Mouse (Mus musculus) brain, embryonic 14.5 days (tissue): ENCODE results near the gene Filip1l. TPM values are rescaled to one million over a fixed set of nuclear protein-coding genes. Genes with fewer than 3 reads are reported as not detected.

Experiments used
- DNase-seq: peaks from one replicate; pipeline ENCODE4 v3.0.0-alpha.2; 2011; ENCODE audit warnings: low read depth
- CTCF ChIP-seq: fragments of 200-500 bp; IDR thresholded peaks from 2 replicates; pipeline ENCODE4 v1.5.1; 2012; ENCODE audit warnings: inconsistent platforms, mild to moderate bottlenecking, moderate library complexity, borderline replicate concordance; ENCODE audit not compliant: insufficient read depth, insufficient read length; ENCODE audit errors: extremely low read depth
- POLR2A ChIP-seq: fragments of 200-500 bp; IDR thresholded peaks from 2 replicates; pipeline ENCODE4 v1.6.1; 2012; ENCODE audit warnings: mild to moderate bottlenecking, inconsistent platforms, borderline replicate concordance; ENCODE audit not compliant: poor library complexity, insufficient read depth, insufficient read length, severe bottlenecking; ENCODE audit errors: extremely low read depth
- polyA plus RNA-seq: library from polyadenylated mRNA; depleted of rRNA; stranded (reverse); fragments of >200 nt; gene quantifications from 2 replicates; pipeline ENCODE4 v1.2.3, GENCODE M21; 2012

Filip1l gene
- polyA plus RNA-seq, 1 experiment = 2.5 TPM

DNA sequence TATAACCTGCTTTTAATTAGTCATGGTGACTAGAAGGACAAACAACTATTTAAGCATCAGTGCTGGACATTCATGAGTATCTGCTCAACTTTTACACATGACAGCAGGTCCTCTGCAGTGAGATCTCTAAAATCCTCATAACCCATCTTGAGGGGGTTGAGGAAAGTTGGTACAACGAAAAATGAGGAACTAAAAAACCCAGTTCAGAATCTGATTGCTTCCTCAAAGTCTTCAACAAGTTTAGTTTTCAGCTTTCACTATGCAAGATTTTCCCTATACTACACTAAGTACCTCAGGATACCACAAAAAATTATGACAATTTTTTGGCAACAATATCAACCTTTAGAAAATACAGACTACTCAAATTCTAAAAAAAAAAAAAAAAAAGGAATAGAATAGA is 181.5 kb downstream of the Filip1l start:
- TF ChIP-seq CTCF (no peak), POLR2A (no peak)
- no peak for DNase-seq

DNA sequence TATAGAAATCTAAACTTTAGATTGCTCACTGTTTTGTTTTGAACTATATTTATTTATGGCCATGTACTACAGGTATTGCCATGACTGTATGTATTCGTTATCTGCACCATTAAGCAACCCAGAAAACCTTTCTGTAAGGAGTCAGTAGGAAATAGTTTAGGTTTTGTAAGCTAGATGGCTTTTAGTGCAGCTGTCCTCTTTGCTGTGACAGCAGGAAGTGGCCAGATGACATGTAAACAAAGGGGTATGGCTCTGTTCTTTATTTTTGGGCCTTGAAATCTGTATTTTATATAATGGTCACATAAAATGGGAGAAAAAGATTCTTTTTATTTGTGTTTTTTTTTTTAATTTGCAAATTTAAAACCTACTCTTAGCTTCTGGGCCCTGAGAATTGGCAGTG is 181.9 kb downstream of the Filip1l start:
- TF ChIP-seq POLR2A (no peak), CTCF (no peak)
- DNase-seq = no peak

DNA sequence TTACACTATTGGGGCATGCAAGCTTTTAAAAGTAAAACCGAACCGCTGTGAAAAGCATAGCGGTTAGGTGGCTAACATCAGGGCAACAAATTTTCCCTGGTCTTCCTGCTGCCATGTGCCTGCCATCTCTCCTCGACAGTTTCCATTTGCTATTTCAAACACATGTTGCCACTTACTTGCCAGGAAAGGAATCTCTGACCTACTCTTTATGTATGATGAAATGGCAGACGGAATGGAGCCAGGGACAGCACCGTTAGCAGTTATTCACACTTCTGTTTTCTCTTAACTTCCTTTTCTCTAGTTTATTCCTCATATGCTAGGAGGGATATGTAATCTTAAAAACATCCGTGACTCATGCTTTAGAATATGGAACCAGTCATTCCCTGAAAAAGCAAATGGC is 183.6 kb downstream of the Filip1l start:
- TF ChIP-seq POLR2A (no peak), CTCF (no peak)
- no peak for DNase-seq

DNA sequence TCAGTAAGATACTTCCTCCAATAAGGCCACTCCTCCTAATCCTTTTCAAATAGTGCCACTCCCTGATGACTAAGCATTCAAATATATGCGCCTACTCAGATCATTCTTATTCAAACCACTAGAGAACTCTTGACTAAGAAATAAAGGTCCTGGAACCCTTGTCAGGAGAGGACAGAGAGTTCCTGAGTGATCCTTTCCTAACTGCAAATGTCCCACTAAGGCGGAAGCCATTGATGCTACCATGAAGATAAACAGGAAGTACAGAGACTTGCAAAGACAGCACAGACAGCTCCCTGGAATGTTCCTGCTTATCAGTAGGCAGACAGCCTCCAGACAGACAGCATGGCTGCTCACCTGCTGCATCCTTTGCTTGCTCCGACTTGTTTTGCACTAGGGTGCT is 190.3 kb downstream of the Filip1l start:
- TF ChIP-seq CTCF (no peak), POLR2A (no peak)
- DNase-seq = no peak

DNA sequence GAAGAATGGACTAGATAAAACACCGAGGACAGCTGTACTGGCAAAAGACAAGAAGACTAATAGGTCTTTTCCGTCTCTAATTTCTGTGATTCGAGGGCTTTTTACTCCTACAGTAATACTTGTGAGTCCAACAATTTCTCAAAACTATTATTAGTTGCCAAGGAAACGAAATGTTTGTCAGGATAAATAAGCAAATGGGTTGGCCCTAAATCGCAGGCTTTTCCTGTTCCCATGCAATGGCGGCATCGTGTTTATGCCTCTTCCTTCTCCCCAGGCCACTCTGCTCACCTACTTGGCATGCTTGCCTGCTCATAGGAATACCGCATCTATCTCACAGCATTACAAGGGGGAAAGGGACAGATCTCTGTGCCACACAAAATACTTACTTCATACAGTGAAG is 191.5 kb downstream of the Filip1l start:
- DNase-seq = peak; percentile 33
- TF ChIP-seq CTCF (no peak), POLR2A (no peak)

DNA sequence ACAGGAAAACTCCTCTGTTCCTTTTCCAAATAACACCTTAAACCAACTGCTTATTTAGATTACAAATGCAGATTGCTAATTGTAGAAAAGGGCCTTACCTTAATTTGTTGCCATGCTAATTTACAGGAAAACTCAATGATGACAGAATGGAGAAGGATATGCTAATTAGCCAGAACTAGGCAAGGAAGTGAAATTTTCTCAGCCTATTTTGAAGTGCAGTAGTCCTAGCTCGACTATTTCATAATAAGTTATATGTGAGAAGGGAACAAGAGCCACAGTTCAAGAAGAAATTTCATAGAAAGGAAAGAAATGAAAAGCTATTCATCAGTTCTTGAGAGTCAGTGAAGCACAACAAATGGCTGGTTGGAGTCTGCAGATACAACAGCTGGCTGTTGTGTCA is 193.5 kb downstream of the Filip1l start:
- TF ChIP-seq CTCF (no peak), POLR2A (no peak)
- no peak for DNase-seq

DNA sequence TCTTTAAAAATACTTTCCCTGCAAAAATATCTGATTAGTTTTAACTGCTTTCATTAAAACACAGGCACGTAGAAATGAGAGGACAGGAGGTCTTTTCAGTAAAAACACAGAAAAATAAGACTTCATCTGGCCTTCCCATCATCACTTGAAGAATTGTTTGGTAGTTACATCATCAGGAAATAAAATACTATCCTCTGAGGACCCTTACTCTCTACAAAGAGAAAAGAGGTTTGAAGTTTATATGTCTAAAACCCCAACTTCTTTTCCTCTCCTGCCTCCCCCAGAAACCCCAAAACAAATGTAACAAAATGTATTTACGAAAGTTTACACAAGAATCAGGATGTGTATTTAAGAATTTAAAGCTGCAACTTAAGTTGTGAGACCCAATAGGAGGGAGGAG is 195.7 kb downstream of the Filip1l start:
- TF ChIP-seq CTCF = no peak
- no peak for DNase-seq

DNA sequence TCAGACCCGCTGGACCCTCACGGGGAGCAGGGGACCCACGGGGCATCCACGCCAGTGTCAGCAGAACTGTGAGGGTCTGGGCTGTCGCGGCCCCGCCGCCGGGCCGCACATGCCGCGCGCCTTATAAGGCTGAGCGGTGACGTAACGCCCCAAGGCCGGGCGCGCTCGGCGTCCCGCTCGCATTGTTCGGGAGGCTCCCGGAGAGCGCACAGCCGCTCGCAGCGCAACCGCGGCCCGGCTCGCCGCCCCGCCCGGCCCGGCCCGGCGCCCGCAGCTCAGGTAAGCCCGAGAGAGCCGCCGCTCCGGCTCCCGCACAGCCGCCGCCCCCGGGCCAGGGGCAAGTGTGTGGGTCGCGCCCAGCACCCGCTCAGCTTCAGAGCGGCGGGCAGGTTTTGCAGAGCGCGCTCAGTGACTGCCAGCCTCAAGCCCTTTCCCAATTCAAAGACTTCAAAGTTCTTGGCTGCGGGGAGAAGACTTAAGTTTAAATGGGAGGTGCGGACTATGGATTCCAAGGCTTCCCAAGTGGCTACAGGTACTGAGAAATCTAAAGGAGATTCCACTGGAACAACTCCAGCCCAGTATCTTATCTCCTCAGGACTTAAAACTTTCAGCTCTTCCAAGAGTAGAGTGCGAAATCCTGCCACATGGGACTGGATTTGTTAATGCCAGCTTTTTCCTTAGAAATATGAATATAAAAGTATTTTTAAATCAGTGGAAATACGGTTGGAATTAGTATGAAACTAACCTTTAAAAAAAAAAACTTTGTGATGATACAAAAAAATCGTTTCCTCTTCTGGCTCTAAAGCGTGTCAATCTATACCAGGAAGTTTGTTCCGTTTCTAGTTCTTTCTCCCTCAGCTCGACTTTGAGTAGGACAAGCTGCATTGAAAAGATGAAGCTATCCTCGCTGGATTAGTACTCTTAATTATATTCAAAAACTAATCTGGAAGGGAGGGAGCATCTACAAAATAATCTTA is 196.5 kb downstream of the Filip1l start:
- DNase-seq = peak; percentile 80
- TF ChIP-seq POLR2A (peak; percentile 50; the same call in 1 of the 2 replicates), CTCF (no peak)

DNA sequence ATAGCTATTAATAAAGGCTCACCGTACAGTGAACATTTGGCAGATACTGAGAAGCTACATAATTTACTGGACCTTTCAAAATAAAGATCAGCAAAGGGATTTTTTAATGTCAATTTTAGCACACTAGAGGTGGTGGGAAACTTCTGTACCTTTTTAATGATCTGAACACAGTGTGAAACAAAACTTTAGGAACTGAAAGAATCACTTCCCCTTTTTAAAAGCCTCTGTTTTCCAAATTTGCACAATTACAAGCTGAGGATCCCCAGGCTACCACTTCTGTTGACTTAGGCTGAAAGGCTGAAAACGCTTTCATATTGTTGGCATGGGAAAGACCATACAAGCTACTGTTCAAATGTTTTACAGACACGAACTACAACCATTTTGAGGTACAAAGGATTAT is 197.2 kb downstream of the Filip1l start:
- DNase-seq = no peak
- TF ChIP-seq CTCF (no peak), POLR2A (no peak)

DNA sequence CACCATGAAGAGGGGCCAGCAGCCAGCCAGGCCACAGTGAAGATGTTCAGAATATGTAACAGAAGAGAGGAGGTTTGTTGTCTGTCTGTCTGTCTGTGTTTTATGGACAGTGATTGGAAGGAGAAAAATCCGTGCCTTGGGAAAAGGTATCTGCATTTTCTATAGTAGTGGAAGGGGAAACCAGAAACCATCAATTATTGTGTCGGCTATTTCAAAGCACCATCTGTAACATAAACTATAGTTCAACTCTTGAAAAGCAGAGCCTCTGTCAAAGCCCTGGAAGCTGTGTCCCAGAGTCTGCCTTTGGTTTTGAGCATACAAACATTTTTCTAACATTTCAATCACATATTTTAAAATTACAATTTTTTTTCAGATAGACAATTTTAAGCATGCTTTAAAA is 197.9 kb downstream of the Filip1l start:
- no peak for DNase-seq
- TF ChIP-seq CTCF (no peak), POLR2A (no peak)

DNA sequence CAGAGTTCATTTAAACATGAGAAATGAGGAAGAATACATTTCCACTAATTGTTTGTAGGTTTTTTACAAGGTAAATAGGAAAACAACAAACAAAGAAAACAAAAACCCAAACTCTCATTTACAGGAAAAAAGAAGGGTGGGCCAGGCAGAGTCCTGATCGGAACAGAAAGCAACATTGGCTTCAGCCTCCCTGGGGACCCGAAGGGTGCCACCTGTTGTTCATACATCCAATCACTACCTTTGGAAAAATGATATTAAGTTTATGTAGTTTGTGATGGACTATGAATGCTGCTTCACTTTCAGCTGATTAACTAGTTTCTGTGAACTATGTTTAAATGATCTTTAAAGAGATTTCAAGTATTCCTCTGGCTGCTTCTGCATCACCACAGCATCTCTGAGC is 198.7 kb downstream of the Filip1l start:
- no peak for DNase-seq
- TF ChIP-seq POLR2A (no peak), CTCF (no peak)

DNA sequence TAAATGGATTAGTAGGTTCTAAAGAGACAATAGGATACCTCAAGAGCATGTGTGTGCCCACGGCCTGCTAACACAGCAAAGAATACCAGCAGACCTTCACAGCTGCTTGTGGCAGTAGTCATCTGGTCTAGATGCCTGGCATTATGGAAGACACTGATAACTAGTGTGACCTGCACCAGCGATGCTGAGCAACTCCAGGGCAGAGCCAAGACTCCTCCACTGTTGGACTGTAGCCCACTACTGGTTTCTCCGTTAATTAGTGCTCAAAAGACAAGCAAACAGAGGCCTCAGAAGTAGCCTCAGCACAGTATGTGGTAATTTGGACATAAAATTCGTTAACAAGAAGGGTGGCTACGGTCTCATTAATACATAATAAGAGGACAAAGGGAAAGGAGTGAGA is 199.8 kb downstream of the Filip1l start:
- peak; percentile 50 for DNase-seq

More for the DNA sequence above, 199.8 kb downstream of the Filip1l start:
- TF ChIP-seq POLR2A (no peak), CTCF (no peak)
